Mouse (Mus musculus) forebrain, postnatal 0 days (tissue): ENCODE results near the gene Sf3a1. TPM values are rescaled to one million over a fixed set of nuclear protein-coding genes. Genes with fewer than 3 reads are reported as not detected.

ENCODE experiments used
- ATAC-seq: fragments of 200-750 bp; cut with Nextera tagmentation; 2 replicates; pipeline ENCODE4 v1.8.0; 2017; ENCODE audit warnings: mild to moderate bottlenecking, moderate library complexity
- DNase-seq: peaks from one replicate; pipeline ENCODE4 v3.0.0-alpha.2; 2015
- H3K27ac ChIP-seq: fragments of 300-500 bp; sonication (generic); 2 replicates; pipeline ENCODE4 v1.5.1; 2014; ENCODE audit warnings: low read depth, mild to moderate bottlenecking, antibody characterized with exemption, low read length, moderate library complexity, mixed read lengths
- H3K27me3 ChIP-seq: fragments of 300-500 bp; sonication (generic); 2 replicates; pipeline ENCODE4 v1.6.1; 2014; ENCODE audit warnings: mild to moderate bottlenecking, low read length, mixed read lengths; ENCODE audit not compliant: insufficient read depth
- H3K36me3 ChIP-seq: fragments of 300-500 bp; sonication (generic); 2 replicates; pipeline ENCODE4 v1.6.1; 2014; ENCODE audit warnings: mild to moderate bottlenecking, moderate library complexity; ENCODE audit not compliant: insufficient read depth
- H3K4me1 ChIP-seq: fragments of 300-500 bp; sonication (generic); 2 replicates; pipeline ENCODE4 v1.6.1; 2014; ENCODE audit warnings: antibody characterized with exemption; ENCODE audit not compliant: insufficient read depth
- H3K4me2 ChIP-seq: fragments of 300-500 bp; sonication (generic); 2 replicates; pipeline ENCODE4 v1.6.1; 2014; ENCODE audit warnings: low read depth, mild to moderate bottlenecking, moderate library complexity
- H3K4me3 ChIP-seq: fragments of 300-500 bp; sonication (generic); 2 replicates; pipeline ENCODE4 v1.5.1; 2014; ENCODE audit warnings: low read depth, low read length, mixed read lengths
- H3K9ac ChIP-seq: fragments of 300-500 bp; sonication (generic); 2 replicates; pipeline ENCODE4 v1.6.1; 2014; ENCODE audit warnings: mild to moderate bottlenecking
- H3K9me3 ChIP-seq: fragments of 300-500 bp; sonication (generic); 2 replicates; pipeline ENCODE4 v1.6.1; 2016; ENCODE audit warnings: low read length
- CTCF ChIP-seq: sonication (generic); IDR thresholded peaks from 2 replicates; pipeline ENCODE4 v1.5.1; 2016; ENCODE audit warnings: antibody characterized with exemption, control low read depth, low read depth
- WGBS: fragments of 180-500 bp; shearing (Covaris S2); extraction: QIAGEN DNeasy Blood & Tissue Kit; methylation state at CpG from one replicate; pipeline ENCODE4 v1.1.7; 2014; 5-methylcytosine and 5-hydroxymethylcytosine counted together
- microRNA-seq, 2 experiments: library from miRNA; unstranded; fragments of <30 nt; microRNA quantifications; one replicate each; pipeline ENCODE4; 2016
- polyA plus RNA-seq: library from polyadenylated mRNA; unstranded; fragments of >200 nt; fragmentation: Nextera tagmentation; extraction: Ambion mirVana; gene quantifications from 2 replicates; pipeline ENCODE4 v1.2.1, GENCODE M21; 2015
- total RNA-seq: library from RNA; depleted of rRNA; stranded (reverse); fragments of >200 nt; gene quantifications from 2 replicates; pipeline ENCODE4 v1.2.3, GENCODE M21; 2014; rRNA removed

Gene Sf3a1
- total and polyA plus RNA-seq, 2 experiments from 2014 or later = 34.6 to 54.4 TPM

GRCm38 (mm10) chr11:4228463-4228862, 68.3 kb downstream of the Sf3a1 start:
- Histone ChIP-seq H3K9me3 (no peaks in the 10 kb centered on the region), H3K36me3 (no peaks in the 10 kb centered on the region), H3K4me1 (no peaks in the 10 kb centered on the region), H3K4me3 (no peak overlapping the region), H3K4me2 (no peak overlapping the region), H3K9ac (no peak overlapping the region), H3K27me3 (no peaks in the 10 kb centered on the region), H3K27ac (no peak overlapping the region)
- 36% methylated on average over 8 of the region's 8 CpGs for WGBS
- peak; percentile 34 for DNase-seq
- no peak for TF ChIP-seq CTCF
- peak; percentile 56 for ATAC-seq

GRCm38 (mm10) chr11:4229841-4230240, 69.7 kb downstream of the Sf3a1 start:
- WGBS = 73% methylated on average over 4 of the region's 4 CpGs
- ATAC-seq (no peak), DNase-seq (no peak)
- H3K27ac ChIP-seq = no peak overlapping the region
- H3K9me3 ChIP-seq = no peaks in the 10 kb centered on the region
- no peaks in the 10 kb centered on the region for H3K36me3 ChIP-seq
- H3K27me3 ChIP-seq = no peaks in the 10 kb centered on the region
- no peak for TF ChIP-seq CTCF
- no peak overlapping the region for H3K4me2 ChIP-seq
- no peak overlapping the region for H3K4me3 ChIP-seq
- H3K9ac ChIP-seq = no peak overlapping the region
- H3K4me1 ChIP-seq = no peaks in the 10 kb centered on the region

- no peaks in the 10 kb centered on the region for H3K36me3 ChIP-seq
- H3K4me1 ChIP-seq = no peaks in the 10 kb centered on the region
- no peaks in the 10 kb centered on the region for H3K9me3 ChIP-seq
- 97% methylated on average over 2 of the region's 2 CpGs for WGBS
- no peak overlapping the region for H3K4me2 ChIP-seq
- no peaks in the 10 kb centered on the region for H3K27me3 ChIP-seq
- no peak overlapping the region for H3K9ac ChIP-seq
- ATAC-seq (no peak), DNase-seq (no peak)
- H3K4me3 ChIP-seq = no peak overlapping the region
- no peak for TF ChIP-seq CTCF
- no peak overlapping the region for H3K27ac ChIP-seq
Measured at GRCm38 (mm10) chr11:4231435-4231834, 71.3 kb downstream of the Sf3a1 start.

Small RNA genes within 50 kb of the gene (microRNA-seq; reads per million reads assigned to microRNA genes)
- 5.8 to 7.1 reads per million in 2 experiments for gene Mir3060

Other genes starting within 250 kb of the Sf3a1 start
- 39.1 and 43.7 TPM in 2 replicates for gene Slc35e4, start 245.7 kb upstream of the Sf3a1 start, total RNA-seq
- gene Slc35e4, start 245.7 kb upstream of the Sf3a1 start, polyA plus RNA-seq = 26.5 and 27.0 TPM in 2 replicates
- 20.3 and 20.9 TPM in 2 replicates for gene Tcn2, start 228.2 kb upstream of the Sf3a1 start, total RNA-seq
- 23.2 and 24.1 TPM in 2 replicates for gene Tcn2, start 228.2 kb upstream of the Sf3a1 start, polyA plus RNA-seq
- gene Pes1, start 196.4 kb upstream of the Sf3a1 start, total RNA-seq = 49.2 and 50.0 TPM in 2 replicates
- gene Pes1, start 196.4 kb upstream of the Sf3a1 start, polyA plus RNA-seq = 53.8 and 55.8 TPM in 2 replicates
- not detected in 2 replicates for gene 4930556J24Rik, start 183.6 kb upstream of the Sf3a1 start, total RNA-seq
- gene 4930556J24Rik, start 183.6 kb upstream of the Sf3a1 start, polyA plus RNA-seq = not detected in 2 replicates
- gene Gal3st1, start 176.7 kb upstream of the Sf3a1 start, total RNA-seq = 6.5 and 9.9 TPM in 2 replicates
- 8.0 and 8.3 TPM in 2 replicates for gene Gal3st1, start 176.7 kb upstream of the Sf3a1 start, polyA plus RNA-seq
- not detected in 2 replicates for gene Sec14l4, start 128.9 kb upstream of the Sf3a1 start, total RNA-seq
- not detected in 2 replicates for gene Sec14l4, start 128.9 kb upstream of the Sf3a1 start, polyA plus RNA-seq
- gene Sec14l3, start 95.5 kb upstream of the Sf3a1 start, total RNA-seq = 3.6 and 4.7 TPM in 2 replicates
- 2.1 and 3.8 TPM in 2 replicates for gene Sec14l3, start 95.5 kb upstream of the Sf3a1 start, polyA plus RNA-seq
- 10.1 and 11.8 TPM in 2 replicates for gene Mtfp1, start 64.9 kb upstream of the Sf3a1 start, total RNA-seq
- gene Mtfp1, start 64.9 kb upstream of the Sf3a1 start, polyA plus RNA-seq = 12.4 and 14.2 TPM in 2 replicates
- gene Sec14l2, start 36.9 kb upstream of the Sf3a1 start, total RNA-seq = 4.4 and 5.8 TPM in 2 replicates
- gene Sec14l2, start 36.9 kb upstream of the Sf3a1 start, polyA plus RNA-seq = 2.9 and 3.4 TPM in 2 replicates
- 73.9 and 90.1 TPM in 2 replicates for gene Rnf215, start 25.1 kb upstream of the Sf3a1 start, total RNA-seq
- gene Rnf215, start 25.1 kb upstream of the Sf3a1 start, polyA plus RNA-seq = 37.4 and 45.4 TPM in 2 replicates
- 13.9 and 25.0 TPM in 2 replicates for gene Ccdc157, start 57 bp upstream of the Sf3a1 start, total RNA-seq
- gene Ccdc157, start 57 bp upstream of the Sf3a1 start, polyA plus RNA-seq = 5.2 and 7.8 TPM in 2 replicates
- 41.9 and 42.0 TPM in 2 replicates for gene Tbc1d10a, start 26.4 kb downstream of the Sf3a1 start, total RNA-seq
- gene Tbc1d10a, start 26.4 kb downstream of the Sf3a1 start, polyA plus RNA-seq = 33.1 and 37.6 TPM in 2 replicates
- 5.0 and 6.9 TPM in 2 replicates for gene Castor1, start 57.9 kb downstream of the Sf3a1 start, total RNA-seq
- 4.2 and 4.9 TPM in 2 replicates for gene Castor1, start 57.9 kb downstream of the Sf3a1 start, polyA plus RNA-seq
- 0.05 TPM in 1 of 2 replicates, not detected in the other for gene Osm, start 76.1 kb downstream of the Sf3a1 start, total RNA-seq
- gene Osm, start 76.1 kb downstream of the Sf3a1 start, polyA plus RNA-seq = 0.13 and 0.14 TPM in 2 replicates
- gene Lif, start 97.2 kb downstream of the Sf3a1 start, total RNA-seq = 0.08 and 0.43 TPM in 2 replicates
- 0.05 and 0.22 TPM in 2 replicates for gene Lif, start 97.2 kb downstream of the Sf3a1 start, polyA plus RNA-seq